Mouse (Mus musculus) midbrain, embryonic 13.5 days (tissue): ENCODE results near the gene Smg9. TPM values are rescaled to one million over a fixed set of nuclear protein-coding genes. Genes with fewer than 3 reads are reported as not detected.
A peak's percentile ranks its signal among the peaks of the same experiment; 100 is the strongest.

Experiments
- ATAC-seq: fragments of 200-750 bp; cut with Nextera tagmentation; 2 replicates; pipeline ENCODE4 v1.8.0; 2017; ENCODE audit warnings: mild to moderate bottlenecking, moderate TSS enrichment, moderate library complexity
- H3K27ac ChIP-seq: fragments of 300-500 bp; sonication (generic); 2 replicates; pipeline ENCODE4 v1.5.1; 2015; ENCODE audit warnings: inconsistent platforms, mild to moderate bottlenecking, moderate library complexity
- H3K27me3 ChIP-seq: fragments of 300-500 bp; sonication (generic); 2 replicates; pipeline ENCODE4 v1.6.1; 2015; ENCODE audit warnings: mild to moderate bottlenecking, inconsistent platforms
- H3K36me3 ChIP-seq: fragments of 300-500 bp; sonication (generic); 2 replicates; pipeline ENCODE4 v1.6.1; 2015; ENCODE audit warnings: mild to moderate bottlenecking, inconsistent platforms
- H3K4me1 ChIP-seq: fragments of 300-500 bp; sonication (generic); replicated peaks from 2 replicates; pipeline ENCODE4 v1.6.1; 2015; ENCODE audit warnings: inconsistent platforms
- H3K4me2 ChIP-seq: fragments of 300-500 bp; sonication (generic); replicated peaks from 2 replicates; pipeline ENCODE4 v1.6.1; 2015; ENCODE audit warnings: moderate library complexity, mild to moderate bottlenecking, inconsistent platforms
- H3K4me3 ChIP-seq: fragments of 300-500 bp; sonication (generic); replicated peaks from 2 replicates; pipeline ENCODE4 v1.5.1; 2015; ENCODE audit warnings: mild to moderate bottlenecking, inconsistent platforms
- H3K9ac ChIP-seq: fragments of 300-500 bp; sonication (generic); replicated peaks from 2 replicates; pipeline ENCODE4 v1.6.1; 2015; ENCODE audit warnings: mild to moderate bottlenecking, inconsistent platforms
- H3K9me3 ChIP-seq: fragments of 300-500 bp; sonication (generic); 2 replicates; pipeline ENCODE4 v1.6.1; 2016; ENCODE audit warnings: mild to moderate bottlenecking, inconsistent platforms
- WGBS: fragments of 180-500 bp; shearing (Covaris S2); methylation state at CpG from one replicate; pipeline ENCODE4 v1.1.7; 2015; 5-methylcytosine and 5-hydroxymethylcytosine counted together
- polyA plus RNA-seq: library from polyadenylated mRNA; unstranded; fragments of >200 nt; fragmentation: Nextera tagmentation; extraction: Ambion mirVana; gene quantifications from 2 replicates; pipeline ENCODE4 v1.2.1, GENCODE M21; 2015

The Smg9 gene
- polyA plus RNA-seq, 1 experiment from 2014 or later: 32.9 TPM

DNA sequence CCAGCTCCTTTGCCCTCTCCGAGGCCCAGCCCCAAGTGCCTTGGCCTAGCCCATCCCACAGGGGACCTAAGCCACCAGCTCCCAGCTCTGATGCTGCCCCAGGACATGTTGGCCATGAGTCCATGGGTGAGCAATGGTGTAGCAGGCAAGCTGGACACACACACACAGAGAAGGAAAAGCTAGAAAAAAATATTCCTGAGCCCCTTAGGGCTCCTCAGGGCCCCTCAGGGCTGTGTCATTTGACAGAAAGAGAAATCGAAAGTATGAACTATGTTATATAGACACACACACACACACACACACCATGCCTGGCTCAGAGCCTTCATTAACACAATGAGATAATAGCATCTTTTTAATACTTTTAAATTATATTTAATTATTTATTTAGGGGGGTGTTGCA lies 19.0 kb upstream of the Smg9 start:
- 70% methylated on average over 2 of the region's 2 CpGs for WGBS
- Histone ChIP-seq H3K4me3 (no peak overlapping the region), H3K4me2 (no peak overlapping the region), H3K27ac (no peak overlapping the region), H3K4me1 (peaks cover 7% of the 10 kb centered on the region), H3K9me3 (no peaks in the 10 kb centered on the region), H3K9ac (no peak overlapping the region), H3K36me3 (no peaks in the 10 kb centered on the region), H3K27me3 (peaks cover 26% of the 10 kb centered on the region)
- no peak for ATAC-seq

DNA sequence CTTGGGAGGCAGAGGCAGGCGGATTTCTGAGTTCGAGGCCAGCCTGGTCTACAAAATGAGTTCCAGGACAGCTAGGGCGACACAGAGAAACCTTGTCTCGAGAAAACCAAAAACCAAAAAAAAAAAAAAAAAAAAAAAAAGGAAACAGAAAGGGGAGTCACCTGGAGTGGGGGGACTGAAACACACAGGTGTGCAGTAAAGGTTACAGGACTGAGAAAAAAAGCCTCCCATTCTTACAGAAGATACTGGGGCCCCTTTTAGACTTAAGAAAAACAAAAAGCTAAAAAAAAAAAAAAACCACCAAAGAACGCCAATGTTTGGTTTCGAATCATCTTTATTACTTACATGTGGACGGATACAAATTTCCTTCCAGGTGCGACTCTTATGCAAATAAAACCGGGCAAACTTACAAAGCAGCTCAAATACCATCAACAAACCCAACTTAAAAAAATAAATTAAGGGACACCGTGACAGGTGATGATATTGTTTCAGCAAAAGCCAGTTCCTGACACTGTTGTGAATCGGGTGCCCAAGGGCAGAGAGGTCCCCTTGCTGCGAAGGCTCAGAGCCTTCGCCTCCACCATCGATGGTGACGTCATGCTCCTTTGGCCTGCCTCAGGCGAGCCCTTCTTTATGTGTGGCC lies 16.6 kb upstream of the Smg9 start:
- Histone ChIP-seq H3K4me2 (no peak overlapping the region), H3K9ac (no peak overlapping the region), H3K4me1 (no peaks in the 10 kb centered on the region), H3K9me3 (no peaks in the 10 kb centered on the region), H3K4me3 (no peak overlapping the region), H3K27me3 (peaks cover 14% of the 10 kb centered on the region; the same call in 1 of the 2 replicates), H3K36me3 (no peaks in the 10 kb centered on the region), H3K27ac (no peak overlapping the region)
- no peak for ATAC-seq
- 85% methylated on average over 16 of the region's 16 CpGs for WGBS

DNA sequence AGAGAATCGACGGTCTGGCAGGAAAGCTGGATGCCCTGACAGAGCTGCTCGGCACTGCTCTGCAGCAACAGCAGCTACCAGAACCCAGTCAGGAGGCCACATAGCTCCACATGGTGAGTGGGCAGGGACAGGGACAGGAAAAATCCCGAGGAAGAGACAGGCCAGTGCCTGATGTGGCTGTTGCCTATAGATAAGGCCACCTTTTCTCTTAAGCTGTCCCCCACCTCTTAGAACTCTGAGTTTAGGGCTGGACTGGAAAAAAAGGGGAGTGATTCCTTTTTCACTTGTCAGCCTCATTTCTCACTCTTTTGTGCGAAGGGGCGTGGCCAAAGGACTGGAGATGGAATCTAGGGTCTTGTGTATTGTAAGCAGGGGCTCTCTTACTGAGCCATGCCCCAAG lies 15.3 kb upstream of the Smg9 start:
- Histone ChIP-seq H3K4me2 (no peak overlapping the region), H3K36me3 (no peaks in the 10 kb centered on the region), H3K9ac (no peak overlapping the region)

DNA sequence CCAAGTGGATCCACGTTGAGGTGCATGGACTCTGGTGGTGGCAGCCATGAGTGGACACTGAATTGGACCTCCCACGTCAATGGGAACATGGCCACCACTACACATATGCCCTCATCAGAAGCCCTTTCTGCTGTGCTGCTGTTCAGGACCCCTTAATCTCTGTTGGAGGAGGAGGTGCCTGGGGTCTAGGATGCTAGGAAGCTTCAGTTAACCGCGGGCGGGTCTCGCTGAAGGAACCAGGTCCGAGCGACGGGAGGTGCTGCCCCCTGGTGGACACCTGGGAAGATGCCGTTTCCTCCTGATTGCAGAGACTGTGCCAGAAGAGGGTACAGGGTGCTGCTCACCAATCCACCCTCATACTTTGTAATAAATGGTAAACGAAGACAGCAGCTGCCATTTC lies 14.6 kb upstream of the Smg9 start:
- H3K27me3 ChIP-seq: peaks cover 11% of the 10 kb centered on the region; the same call in 1 of the 2 replicates
- H3K4me1 ChIP-seq: no peaks in the 10 kb centered on the region
- peak; percentile 65 for ATAC-seq
- peak overlapping the region; percentile 27 for H3K4me2 ChIP-seq
- 11% methylated on average over 11 of the region's 11 CpGs for WGBS
- no peak overlapping the region for H3K4me3 ChIP-seq
- H3K9ac ChIP-seq: no peak overlapping the region
- no peak overlapping the region for H3K27ac ChIP-seq
- no peaks in the 10 kb centered on the region for H3K9me3 ChIP-seq
- no peaks in the 10 kb centered on the region for H3K36me3 ChIP-seq

More for the DNA sequence above, 15.3 kb upstream of the Smg9 start:
- H3K4me3 ChIP-seq: no peak overlapping the region
- H3K9me3 ChIP-seq: no peaks in the 10 kb centered on the region
- WGBS: 65% methylated on average over 6 of the region's 6 CpGs
- no peak overlapping the region for H3K27ac ChIP-seq
- ATAC-seq: no peak
- H3K4me1 ChIP-seq: no peaks in the 10 kb centered on the region
- peaks cover 11% of the 10 kb centered on the region; the same call in 1 of the 2 replicates for H3K27me3 ChIP-seq

DNA sequence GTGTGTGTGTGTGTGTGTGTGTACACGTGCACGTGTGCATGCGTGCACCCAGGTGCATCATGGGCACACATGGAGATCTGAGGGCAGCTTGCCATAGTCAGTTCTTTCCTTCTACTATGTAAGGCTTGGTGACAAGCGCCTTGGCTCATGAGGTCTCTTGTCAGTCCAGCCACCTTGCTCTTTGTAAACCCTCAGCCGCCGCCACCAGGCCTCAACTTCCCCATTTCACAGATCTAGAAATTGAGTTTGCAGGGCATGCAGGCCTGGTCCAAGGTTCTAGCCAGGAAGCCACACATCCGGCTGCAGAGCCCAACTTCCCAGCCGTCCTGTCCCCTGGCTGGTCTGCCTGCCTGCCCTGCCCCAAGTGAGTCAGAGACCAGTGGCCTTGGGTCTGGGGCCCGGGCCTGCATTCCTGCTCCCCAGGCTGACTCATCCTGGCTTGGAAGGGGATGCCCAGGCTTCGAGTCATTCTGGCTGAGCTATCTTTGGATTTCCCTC lies 12.3 kb upstream of the Smg9 start:
- Histone ChIP-seq H3K27me3 (peaks cover 9% of the 10 kb centered on the region; the same call in 1 of the 2 replicates), H3K9ac (no peak overlapping the region), H3K27ac (no peak overlapping the region), H3K9me3 (no peaks in the 10 kb centered on the region), H3K4me1 (no peaks in the 10 kb centered on the region), H3K4me3 (no peak overlapping the region), H3K36me3 (no peaks in the 10 kb centered on the region), H3K4me2 (no peak overlapping the region)
- ATAC-seq: no peak
- WGBS: 84% methylated on average over 10 of the region's 10 CpGs

DNA sequence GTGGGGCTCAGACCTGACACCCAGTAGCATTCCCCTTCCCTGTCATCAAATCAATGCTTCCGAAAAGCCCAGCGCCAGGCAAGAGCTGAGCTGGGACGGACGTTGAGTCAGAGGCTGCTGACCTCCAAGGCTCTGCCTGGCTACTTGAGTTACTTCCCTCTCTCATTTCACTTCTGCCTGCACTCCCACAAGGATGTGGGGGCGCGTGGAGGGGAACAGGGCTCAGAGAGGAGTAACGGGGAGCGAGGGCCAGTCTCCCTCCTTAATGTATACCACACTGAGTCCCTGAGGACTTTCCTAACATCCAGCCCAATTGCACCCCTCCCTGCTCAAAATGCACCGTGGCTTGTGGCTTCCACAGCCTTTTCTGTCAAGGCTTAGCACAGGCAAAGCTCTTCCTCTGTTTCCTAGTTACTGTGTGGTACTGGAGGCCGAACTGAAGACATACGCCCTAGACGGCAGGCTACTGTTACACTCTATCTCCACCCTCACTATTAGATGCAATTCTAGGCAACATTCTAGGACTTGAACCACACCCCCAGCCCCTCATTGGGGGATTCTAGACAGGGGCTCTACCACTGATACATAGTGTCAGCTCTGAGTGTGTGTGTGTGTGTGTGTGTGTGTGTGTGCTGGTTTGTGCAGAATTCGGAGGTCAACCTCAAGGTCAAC lies 9.8 kb upstream of the Smg9 start:
- H3K4me2 ChIP-seq: no peak overlapping the region
- H3K27ac ChIP-seq: no peak overlapping the region
- H3K9ac ChIP-seq: no peak overlapping the region
- H3K4me1 ChIP-seq: no peaks in the 10 kb centered on the region
- 69% methylated on average over 13 of the region's 13 CpGs for WGBS
- H3K36me3 ChIP-seq: no peaks in the 10 kb centered on the region
- H3K4me3 ChIP-seq: no peak overlapping the region
- ATAC-seq: no peak
- H3K27me3 ChIP-seq: no peaks in the 10 kb centered on the region
- H3K9me3 ChIP-seq: no peaks in the 10 kb centered on the region

DNA sequence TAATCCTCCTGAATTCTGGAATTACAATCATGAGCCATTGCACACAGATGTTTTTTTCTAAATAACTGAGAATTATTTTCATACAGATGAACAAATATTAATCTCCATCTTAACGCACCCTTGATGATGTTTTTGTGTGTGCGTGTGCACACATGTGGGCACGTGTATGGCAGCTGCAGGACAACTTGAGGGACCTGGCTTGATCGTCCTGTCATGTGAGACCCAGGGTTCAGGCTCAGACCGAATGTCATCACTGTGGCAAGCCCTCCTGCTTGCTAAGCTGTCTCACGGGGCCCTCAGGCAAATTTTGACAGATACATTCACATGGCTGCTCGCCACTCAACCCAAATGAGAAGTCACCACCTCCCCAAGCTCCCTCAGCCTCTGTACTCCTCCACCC lies 8.9 kb upstream of the Smg9 start:
- Histone ChIP-seq H3K36me3 (no peaks in the 10 kb centered on the region), H3K9ac (no peak overlapping the region), H3K27me3 (no peaks in the 10 kb centered on the region), H3K9me3 (no peaks in the 10 kb centered on the region), H3K4me1 (no peaks in the 10 kb centered on the region), H3K27ac (no peak overlapping the region), H3K4me2 (no peak overlapping the region), H3K4me3 (no peak overlapping the region)
- WGBS: 71% methylated on average over 7 of the region's 7 CpGs
- ATAC-seq: no peak

DNA sequence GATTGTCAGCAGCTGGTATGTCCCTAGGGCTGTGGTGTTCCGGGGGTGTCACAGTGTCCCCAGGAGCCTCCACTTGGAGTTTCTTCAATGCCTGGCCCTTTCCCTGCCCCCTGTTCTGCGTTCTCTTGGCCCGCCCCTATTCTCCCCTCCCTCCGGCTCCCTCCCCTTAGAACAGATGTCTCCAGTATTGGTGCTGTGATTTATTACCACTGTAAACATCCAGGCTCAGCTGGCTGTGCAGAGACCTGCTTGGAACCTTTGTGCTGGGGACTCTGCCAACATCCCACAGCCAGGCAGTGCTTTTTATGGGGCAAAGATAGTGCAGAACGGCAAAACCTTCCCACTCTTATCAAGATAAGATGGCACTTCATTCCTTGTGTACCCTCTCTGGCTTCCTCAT lies 8.3 kb upstream of the Smg9 start:
- Histone ChIP-seq H3K4me2 (no peak overlapping the region), H3K27ac (no peak overlapping the region), H3K4me1 (no peaks in the 10 kb centered on the region)

DNA sequence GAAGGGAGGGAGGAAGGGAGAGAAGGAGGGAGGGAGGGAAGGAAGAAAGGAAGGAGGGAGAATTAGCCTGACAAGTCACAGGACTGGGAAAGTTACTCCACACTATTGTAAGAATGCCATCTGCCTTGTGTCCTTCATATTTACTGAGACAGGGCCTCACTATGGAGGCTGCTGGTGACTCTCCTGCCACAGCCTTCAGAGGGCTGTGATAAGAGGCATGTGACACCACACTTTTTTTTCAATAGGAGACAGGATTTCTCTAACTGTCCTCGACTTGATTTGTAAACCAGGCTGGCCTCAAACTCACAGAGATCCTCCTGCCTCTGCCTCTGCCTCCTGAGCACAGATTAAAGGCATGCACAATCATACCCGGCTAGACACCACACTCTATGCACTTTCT lies 7.7 kb upstream of the Smg9 start:
- Histone ChIP-seq H3K9ac (no peak overlapping the region), H3K27me3 (no peaks in the 10 kb centered on the region), H3K9me3 (no peaks in the 10 kb centered on the region), H3K4me2 (no peak overlapping the region), H3K27ac (no peak overlapping the region), H3K4me3 (no peak overlapping the region), H3K36me3 (no peaks in the 10 kb centered on the region), H3K4me1 (no peaks in the 10 kb centered on the region)
- WGBS: 73% methylated on average over 2 of the region's 2 CpGs
- ATAC-seq: no peak

More for the DNA sequence above, 8.3 kb upstream of the Smg9 start:
- no peak overlapping the region for H3K4me3 ChIP-seq
- H3K9ac ChIP-seq: no peak overlapping the region
- no peaks in the 10 kb centered on the region for H3K9me3 ChIP-seq
- H3K36me3 ChIP-seq: no peaks in the 10 kb centered on the region
- no peaks in the 10 kb centered on the region for H3K27me3 ChIP-seq
- no peak for ATAC-seq
- 61% methylated on average over 5 of the region's 5 CpGs for WGBS

DNA sequence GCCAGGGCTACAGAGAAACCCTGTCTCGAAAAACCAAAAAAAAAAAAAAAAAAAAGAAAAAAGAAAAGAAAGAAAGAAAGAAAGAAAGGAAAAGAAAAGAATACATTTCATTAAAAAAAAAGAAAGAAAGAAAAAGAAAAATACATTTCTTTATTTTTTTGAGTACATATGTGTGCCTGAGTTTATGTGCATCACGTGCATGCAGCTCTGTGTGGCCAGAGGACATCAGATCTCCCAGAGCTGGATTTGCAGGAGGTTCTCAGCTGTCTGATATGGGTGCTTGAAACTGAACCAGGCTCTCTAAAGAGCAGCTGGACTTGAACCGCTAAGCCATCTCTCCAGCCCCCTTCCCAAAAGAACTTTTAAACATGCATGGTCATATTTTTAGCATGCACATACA lies 5.4 kb upstream of the Smg9 start:
- Histone ChIP-seq H3K27me3 (no peaks in the 10 kb centered on the region), H3K4me1 (no peaks in the 10 kb centered on the region), H3K4me3 (no peak overlapping the region), H3K9ac (no peak overlapping the region), H3K4me2 (no peak overlapping the region), H3K9me3 (no peaks in the 10 kb centered on the region), H3K36me3 (no peaks in the 10 kb centered on the region), H3K27ac (no peak overlapping the region)
- WGBS: 87% methylated on average over 3 of the region's 3 CpGs
- ATAC-seq: no peak

DNA sequence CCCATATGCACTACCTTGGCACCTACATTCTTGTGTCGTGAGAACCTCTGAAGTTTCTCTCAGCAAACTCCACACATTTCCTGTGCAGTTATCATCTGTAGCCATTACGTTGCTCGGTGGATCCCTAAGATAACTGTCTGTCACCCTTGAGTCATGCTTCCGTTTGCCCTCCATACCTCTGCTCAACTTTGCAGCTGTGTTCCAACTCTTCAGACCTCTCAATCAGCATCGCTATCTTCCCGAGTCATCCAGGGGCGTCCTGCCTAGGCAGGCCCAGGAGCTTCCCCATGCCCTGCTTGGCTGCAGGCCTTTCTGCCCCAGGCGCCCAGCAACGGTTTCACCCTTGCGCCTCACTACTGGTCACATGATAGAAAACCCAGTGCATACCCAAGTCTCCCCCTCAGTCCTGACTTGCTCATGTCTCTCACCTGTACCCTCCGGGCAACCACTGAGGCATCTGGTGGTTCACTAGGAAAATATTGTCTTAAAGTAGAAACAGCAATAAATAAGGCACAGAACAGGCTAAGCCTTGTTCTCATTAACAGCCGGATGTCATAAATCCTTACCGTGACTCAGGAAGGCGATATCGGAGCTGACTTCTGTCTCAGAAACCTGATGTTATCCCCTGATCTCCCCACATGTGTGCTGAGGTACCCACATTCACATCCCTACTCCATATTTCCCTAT lies 4.8 kb upstream of the Smg9 start:
- H3K9me3 ChIP-seq: no peaks in the 10 kb centered on the region
- no peaks in the 10 kb centered on the region for H3K4me1 ChIP-seq
- no peak for ATAC-seq
- no peaks in the 10 kb centered on the region for H3K27me3 ChIP-seq
- H3K9ac ChIP-seq: no peak overlapping the region
- H3K27ac ChIP-seq: no peak overlapping the region
- no peak overlapping the region for H3K4me3 ChIP-seq
- no peaks in the 10 kb centered on the region for H3K36me3 ChIP-seq
- H3K4me2 ChIP-seq: no peak overlapping the region
- WGBS: 85% methylated on average over 15 of the region's 15 CpGs

DNA sequence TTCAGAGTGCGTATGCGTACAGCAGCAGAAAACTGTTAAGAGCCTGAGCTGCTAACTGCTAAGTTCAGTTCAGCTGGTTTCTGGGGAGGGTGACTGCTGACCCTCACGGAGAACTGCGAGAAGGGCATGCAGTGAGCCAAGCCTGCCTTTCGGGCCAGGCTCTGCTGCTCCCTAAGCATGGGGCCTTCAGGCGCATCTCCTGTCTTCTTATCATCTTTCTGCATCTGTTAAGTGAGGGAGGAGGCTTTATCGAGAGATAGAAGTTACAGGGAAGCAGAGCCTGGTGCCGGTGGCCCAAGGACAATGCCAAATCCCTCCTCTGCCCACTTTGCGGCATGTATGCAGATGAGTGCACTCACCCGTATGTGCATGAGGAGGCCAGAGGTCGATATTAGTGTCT lies 2.6 kb upstream of the Smg9 start:
- 79% methylated on average over 11 of the region's 11 CpGs for WGBS
- H3K4me1 ChIP-seq: peaks cover 11% of the 10 kb centered on the region
- H3K9ac ChIP-seq: no peak overlapping the region
- no peak for ATAC-seq
- no peaks in the 10 kb centered on the region for H3K36me3 ChIP-seq
- H3K27ac ChIP-seq: no peak overlapping the region
- H3K4me2 ChIP-seq: no peak overlapping the region
- no peak overlapping the region for H3K4me3 ChIP-seq
- no peaks in the 10 kb centered on the region for H3K27me3 ChIP-seq
- no peaks in the 10 kb centered on the region for H3K9me3 ChIP-seq
